Mouse (Mus musculus) C2C12 (cell line): Measurements from ENCODE around the gene Gm5039. TPM values are rescaled to one million over a fixed set of nuclear protein-coding genes. Genes with fewer than 3 reads are reported as not detected.
"Not testable (repeated sequence)": the region's sequence is repeated elsewhere in the genome, so short reads cannot be mapped to it uniquely, and the experiment has no call there.

Experiments used
- H3K27me3 ChIP-seq: one replicate; pipeline ENCODE4 v1.6.1; 2011; ENCODE audit not compliant: control insufficient read depth, insufficient read depth, insufficient read length
- H3K36me3 ChIP-seq: one replicate; pipeline ENCODE4 v1.6.1; 2011; ENCODE audit not compliant: control insufficient read depth, insufficient read depth
- H3K4me3 ChIP-seq: one replicate; pipeline ENCODE4 v1.5.1; 2011; ENCODE audit warnings: mild to moderate bottlenecking, control low read depth; ENCODE audit not compliant: poor library complexity, insufficient read depth, severe bottlenecking
- H3K79me2 ChIP-seq: one replicate; pipeline ENCODE4 v1.6.1; 2011; ENCODE audit not compliant: control insufficient read depth, insufficient read depth
- H3K79me3 ChIP-seq: one replicate; pipeline ENCODE4 v1.6.1; 2011; ENCODE audit warnings: low read depth, control low read depth
- H3ac ChIP-seq: one replicate; pipeline ENCODE3; 2011; ENCODE audit warnings: low read depth; ENCODE audit not compliant: control insufficient read depth, insufficient read length
- CEBPB ChIP-seq: IDR thresholded peaks from one replicate; pipeline ENCODE4 v1.6.1; 2011; ENCODE audit warnings: low read depth, mild to moderate bottlenecking, control low read depth, moderate library complexity
- CTCF ChIP-seq: IDR thresholded peaks from one replicate; pipeline ENCODE4 v1.5.1; 2011; ENCODE audit not compliant: control insufficient read depth, insufficient read depth, insufficient read length
- FOSL1 ChIP-seq: IDR thresholded peaks from one replicate; pipeline ENCODE4 v1.8.0; 2011; ENCODE audit warnings: mild to moderate bottlenecking, low read length; ENCODE audit not compliant: poor library complexity, insufficient read depth, severe bottlenecking
- MAX ChIP-seq: IDR thresholded peaks from one replicate; pipeline ENCODE4 v1.6.1; 2011; ENCODE audit warnings: mild to moderate bottlenecking, control low read depth
- MYOD1 ChIP-seq: IDR thresholded peaks from one replicate; pipeline ENCODE4 v1.6.1; 2011; ENCODE audit warnings: low read depth; ENCODE audit not compliant: control insufficient read depth, insufficient read length
- MYOG ChIP-seq: IDR thresholded peaks from one replicate; pipeline ENCODE4 v1.6.1; 2011; ENCODE audit not compliant: control insufficient read depth, insufficient read length; ENCODE audit errors: extremely low read depth
- USF1 ChIP-seq: IDR thresholded peaks from one replicate; pipeline ENCODE4 v1.6.1; 2011; ENCODE audit warnings: low read depth, mild to moderate bottlenecking, control low read depth, moderate library complexity
- polyA plus RNA-seq: library from polyadenylated mRNA; unstranded; fragments of >200 nt; fragmentation: generic; extraction: Trizol; gene quantifications from one replicate; pipeline ENCODE4 v1.2.1, GENCODE M21; 2012; ENCODE audit warnings: missing spikeins

The Gm5039 gene
- polyA plus RNA-seq, 1 experiment = 0.33 TPM

GRCm38 (mm10) chr12:88360441-88361119, 36.8 kb upstream of the Gm5039 start, which contains the start of gene Adck1:
Adck1 (plus strand) TSS chr12:88360554.
- no peaks in the 10 kb centered on the region for H3K79me3 ChIP-seq
- peak within 1 kb of the TSS; percentile 90 for H3ac ChIP-seq
- TF ChIP-seq MYOD1 (no peak), MYOG (no peak), CTCF (no peak), FOSL1 (no peak), MAX (peak; percentile 38), CEBPB (no peak), USF1 (peak; percentile 72)
- no peaks in the 10 kb centered on the region for H3K36me3 ChIP-seq
- H3K27me3 ChIP-seq = no peaks in the 10 kb centered on the region
- H3K79me2 ChIP-seq = peaks cover 9% of the 10 kb centered on the region
- peak within 1 kb of the TSS; percentile 55 for H3K4me3 ChIP-seq

- no peaks in the 10 kb centered on the region for H3K36me3 ChIP-seq
- no peaks in the 10 kb centered on the region for H3K79me3 ChIP-seq
- H3K27me3 ChIP-seq = no peaks in the 10 kb centered on the region
- H3K4me3 ChIP-seq = no peak overlapping the region
- no peaks in the 10 kb centered on the region for H3K79me2 ChIP-seq
- H3ac ChIP-seq = no peak overlapping the region
- no peak for TF ChIP-seq CEBPB
- no peak for TF ChIP-seq MYOD1
- no peak for TF ChIP-seq USF1
- no peak for TF ChIP-seq MAX
- no peak for TF ChIP-seq MYOG
- no peak for TF ChIP-seq FOSL1
- no peak for TF ChIP-seq CTCF
Observed at GRCm38 (mm10) chr12:88354182-88354702, 30.4 kb upstream of the Gm5039 start.

GRCm38 (mm10) chr12:88341286-88341685, 17.5 kb upstream of the Gm5039 start:
- H3K79me3 ChIP-seq, H3K36me3 ChIP-seq, H3K27me3 ChIP-seq, H3K4me3 ChIP-seq, H3ac ChIP-seq, H3K79me2 ChIP-seq: not testable (repeated sequence)

DNA sequence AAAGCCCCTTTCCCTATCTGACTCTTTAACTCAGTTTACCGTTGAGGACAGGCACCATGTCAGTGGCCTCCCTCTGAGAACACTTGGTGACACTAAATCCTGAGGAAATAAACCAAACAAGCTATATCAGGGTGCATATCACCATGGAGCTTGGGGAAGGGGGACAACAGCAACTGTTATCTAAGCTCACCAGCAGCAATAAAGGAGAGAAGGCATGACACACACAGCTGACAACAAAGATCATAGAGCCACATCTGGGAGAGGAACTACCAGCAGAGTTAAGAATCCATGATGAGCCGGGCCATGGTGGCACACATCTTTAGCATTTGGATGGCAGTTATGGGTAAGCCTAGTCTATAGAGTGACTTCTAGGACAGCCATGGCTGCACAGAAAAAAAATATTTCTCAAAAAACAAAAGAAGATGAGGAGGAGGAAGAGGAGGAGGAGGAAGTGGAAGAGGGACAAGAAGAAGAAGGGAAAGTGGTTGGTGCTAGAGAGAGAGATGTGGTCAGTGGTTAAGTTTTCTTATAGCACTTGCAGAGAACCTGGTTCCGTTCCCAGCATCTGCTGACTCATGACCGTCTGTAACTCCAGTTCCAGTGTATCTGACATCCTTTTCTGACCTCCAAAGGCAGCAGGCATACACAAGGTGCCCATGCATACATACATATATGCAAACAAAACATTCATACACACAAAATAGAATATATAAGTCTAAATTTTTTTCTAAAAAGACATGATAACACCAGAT, 13.0 kb upstream of the Gm5039 start:
- H3K27me3 ChIP-seq, H3K79me3 ChIP-seq, H3K36me3 ChIP-seq, H3K79me2 ChIP-seq, H3K4me3 ChIP-seq, H3ac ChIP-seq: not testable (repeated sequence)

GRCm38 (mm10) chr12:88314556-88314955, 9.3 kb downstream of the Gm5039 start:
- Histone ChIP-seq H3K27me3 (no peaks in the 10 kb centered on the region), H3K36me3 (no peaks in the 10 kb centered on the region), H3ac (no peak overlapping the region), H3K79me3 (no peaks in the 10 kb centered on the region), H3K79me2 (no peaks in the 10 kb centered on the region), H3K4me3 (no peak overlapping the region)
- TF ChIP-seq FOSL1 (no peak), MAX (no peak), USF1 (no peak), CTCF (no peak), MYOG (no peak), CEBPB (no peak), MYOD1 (no peak)

DNA sequence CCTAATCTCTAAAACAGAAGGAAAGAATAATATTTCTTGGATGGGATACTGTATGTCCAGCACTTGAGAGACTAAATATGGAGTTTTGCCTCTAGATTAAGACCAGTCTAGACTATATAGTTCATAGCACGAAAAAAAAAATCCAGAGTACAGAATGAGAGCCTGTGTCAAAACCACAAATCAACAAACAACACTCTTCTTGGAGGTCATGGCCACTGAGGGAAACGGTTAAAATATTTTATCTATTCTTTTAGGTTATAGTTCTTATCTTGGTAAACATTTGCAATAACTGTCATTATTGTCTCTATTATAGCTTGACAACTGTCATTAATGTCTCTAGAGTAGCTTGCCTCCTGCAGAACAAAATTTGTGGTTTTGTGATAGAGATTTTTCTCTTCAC, 26.7 kb downstream of the Gm5039 start:
- not testable (repeated sequence) for H3K79me2 ChIP-seq, H3K79me3 ChIP-seq, H3K36me3 ChIP-seq, H3K4me3 ChIP-seq, H3ac ChIP-seq, H3K27me3 ChIP-seq
